Mouse (Mus musculus) heart, adult 2 months (tissue): Measurements from ENCODE around the gene L3mbtl1.

ENCODE experiments used
- CTCF ChIP-seq: fragments of 200-600 bp; IDR thresholded peaks from 2 replicates; pipeline ENCODE4 v1.8.1; 2022; ENCODE audit warnings: antibody characterized with exemption, mild to moderate bottlenecking, moderate library complexity
- EP300 ChIP-seq: fragments of 200-500 bp; IDR thresholded peaks from 2 replicates; pipeline ENCODE4 v1.6.1; 2011; ENCODE audit warnings: low read depth, low read length, control low read depth; ENCODE audit not compliant: insufficient read depth
- POLR2A ChIP-seq: fragments of 200-500 bp; IDR thresholded peaks from 2 replicates; pipeline ENCODE4 v1.6.1; 2011; ENCODE audit warnings: mild to moderate bottlenecking, low read depth, low read length, control low read depth; ENCODE audit not compliant: insufficient read depth

- TF ChIP-seq POLR2A (no peak), CTCF (no peak), EP300 (no peak)
Observed at GRCm38 (mm10) chr2:162934421-162934820, 8.9 kb upstream of the L3mbtl1 start.
